Mouse (Mus musculus): ENCODE data around the gene Mical2.

DNA sequence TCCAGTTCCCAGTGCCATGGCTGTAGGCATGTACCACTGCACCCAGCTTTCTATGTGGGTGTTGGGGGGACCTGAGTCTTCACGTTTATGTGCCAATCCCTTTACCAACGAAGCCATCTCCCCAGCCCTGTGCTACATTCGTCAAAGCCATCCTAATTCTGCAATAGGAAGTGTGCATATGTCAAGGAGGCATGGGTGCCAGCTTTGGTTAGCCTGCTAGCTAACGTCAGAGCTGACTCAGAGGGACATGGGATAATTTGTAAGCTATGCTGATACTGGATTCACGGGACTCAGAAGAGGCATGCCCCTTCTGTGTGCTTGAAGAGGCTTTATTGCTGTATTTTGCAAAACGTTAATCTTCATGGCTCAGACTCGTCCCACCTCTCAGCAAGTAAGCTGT is 103.8 kb downstream of the Mical2 start:
- TF ChIP-seq CTCF (IDR thresholded peaks at IDR 0.05; ENCODE audit: borderline replicate concordance, insufficient read depth, low read depth, low read length): 0 out of 2 replicates have a peak, but pooled peaks have one; percentile 1
- TF ChIP-seq POLR2A (IDR thresholded peaks at IDR 0.05; ENCODE audit: borderline replicate concordance, insufficient read depth, low read length): no peak
